Mouse (Mus musculus) megakaryocyte, embryonic 14.5 days (primary cell): Measurements from ENCODE around the gene Tas1r1.

ENCODE experiments used
- FLI1 ChIP-seq: IDR thresholded peaks from 2 replicates; pipeline ENCODE4 v1.6.1; 2012; ENCODE audit warnings: low read length, inconsistent platforms, mixed read lengths
- GATA1 ChIP-seq: IDR thresholded peaks from 3 replicates; pipeline ENCODE4 v1.6.1; 2012; ENCODE audit warnings: mixed read lengths, low read length, inconsistent platforms, borderline replicate concordance

GRCm38 (mm10) chr4:152026751-152027508 is 11.4 kb downstream of the Tas1r1 start:
- TF ChIP-seq GATA1, result no peak
- TF ChIP-seq FLI1, result no peak
